In genomic region chr9:32718868-32719267, GRCm38 (mm10) we compare ENCODE assay signal across 16 mouse cellular contexts.
"Had no signal": no experiment of that assay in that cellular context is flagged by ENCODE, and none has a peak within 500 bp of the region (broad histone marks: within the 10 kb centered on the region; RNA-seq: fewer than 3 reads in every experiment).

No protein-coding gene starts in this region.

- H3K9ac ChIP-seq: intestine, embryonic 15.5 days; liver, embryonic 13.5 days; lung, embryonic 14.5 days; neural tube, embryonic 15.5 days had no signal

- DNase-seq: kidney, adult 18-20 months; kidney, postnatal 10 days; kidney, postnatal 4 days; liver, embryonic 13.5 days; lung, embryonic 14.5 days; lung, postnatal 10 days; lung, postnatal 4 days; midbrain, embryonic 14.5 days; right cerebral cortex, adult 18-20 months; right cerebral cortex, postnatal 25 days; thymus, adult 18-20 months had no signal

- ATAC-seq: intestine, embryonic 15.5 days had no signal

- H3K27ac ChIP-seq: intestine, embryonic 15.5 days; midbrain, embryonic 10.5 days had no signal

- H3K4me3 ChIP-seq: intestine, embryonic 15.5 days; left cerebral cortex, adult 2 months; liver, embryonic 13.5 days; midbrain, embryonic 10.5 days; myocyte; neural tube, embryonic 15.5 days had no signal

- H3K9me3 ChIP-seq: intestine, embryonic 15.5 days; liver, embryonic 13.5 days; midbrain, embryonic 10.5 days; neural tube, embryonic 15.5 days had no signal

- H3K36me3 ChIP-seq: intestine, embryonic 15.5 days; liver, embryonic 13.5 days; midbrain, embryonic 10.5 days; neural tube, embryonic 15.5 days had no signal

- H3K27me3 ChIP-seq: intestine, embryonic 15.5 days; liver, embryonic 13.5 days had no signal

- H3K4me2 ChIP-seq: intestine, embryonic 15.5 days; liver, embryonic 13.5 days; lung, embryonic 14.5 days; neural tube, embryonic 15.5 days had no signal
